Mouse (Mus musculus): ENCODE measurements at regions not wholly inside any gene's neighbourhood (a gene's known extent, or its start where the extent isn't known, plus 50 kb on each side); places are given as distances from the start of the nearest gene placed in this dataset.

DNA sequence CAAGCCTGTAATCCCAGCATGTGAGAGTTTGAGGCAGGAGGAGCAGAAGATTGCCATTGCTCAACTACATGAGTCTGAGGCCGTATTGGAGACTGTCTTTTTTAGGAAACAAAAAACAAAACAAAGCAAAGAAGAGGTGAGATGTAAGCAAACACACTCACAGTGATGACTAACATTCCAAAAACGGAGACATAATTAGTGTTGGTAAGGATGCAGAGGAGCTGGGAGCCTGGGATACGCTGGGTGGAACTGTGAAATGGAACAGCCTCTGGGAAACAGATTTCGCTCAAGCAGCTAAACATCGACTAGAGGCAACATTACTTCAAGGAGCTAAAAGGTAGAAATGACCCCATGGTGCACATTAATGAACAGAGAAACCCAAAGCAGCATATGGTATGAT lies 68.3 kb upstream of the Lrig1 start:
- DNase-seq (ENCODE audit: low read depth), result no peak

- no peak for DNase-seq (ENCODE audit: low read depth)
These were observed 65.8 kb upstream of the Lrig1 start for GRCm38 (mm10) chr6:94765724-94766123.

GRCm38 (mm10) chr6:94761341-94761740 lies 61.4 kb upstream of the Lrig1 start:
- DNase-seq (ENCODE audit: low read depth), result no peak

DNA sequence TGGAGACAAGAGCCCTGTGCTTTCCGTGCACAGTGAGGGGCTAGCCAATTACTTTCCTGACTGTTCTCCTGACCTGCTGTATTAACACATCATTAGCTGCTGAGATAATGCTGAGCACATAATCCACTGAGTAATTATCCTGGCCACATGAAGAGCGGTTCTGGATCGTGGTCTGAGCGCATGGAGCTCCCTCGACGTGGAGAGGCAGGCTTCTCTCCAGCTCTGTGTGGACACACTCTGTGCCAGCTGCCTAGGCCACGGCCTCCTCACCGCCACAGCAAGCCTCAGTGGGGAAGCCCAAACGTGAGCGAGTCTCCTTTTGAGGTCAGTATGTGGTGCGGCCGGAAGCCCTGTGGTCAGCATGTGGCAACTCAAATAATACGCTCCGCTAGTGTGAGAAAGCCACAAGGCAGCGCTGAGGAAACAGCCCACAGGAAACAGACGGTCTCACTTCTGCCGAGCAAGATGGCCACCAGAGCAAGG lies 60.7 kb upstream of the Lrig1 start:
- DNase-seq (ENCODE audit: low read depth), result peak; percentile 74

DNA sequence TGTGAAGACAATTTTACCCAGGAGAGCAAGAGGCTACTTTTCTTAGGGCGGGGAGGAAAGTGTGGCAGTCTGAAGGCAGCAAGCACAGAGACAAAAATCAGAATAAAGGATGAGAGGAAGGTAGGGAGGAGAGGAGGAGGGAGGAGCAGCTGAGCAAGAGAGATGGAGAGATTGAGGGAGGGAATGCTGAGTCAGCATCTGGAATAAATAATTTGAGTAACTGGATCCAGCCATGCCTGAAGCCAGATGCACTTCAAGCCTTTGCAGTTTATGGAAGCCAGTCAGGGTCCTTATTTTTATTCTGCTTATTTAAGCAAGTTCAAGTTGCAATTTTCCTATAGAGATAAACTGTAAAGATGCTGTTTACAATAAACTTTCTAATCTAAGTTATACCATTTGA lies 59.7 kb upstream of the Lrig1 start:
- DNase-seq (ENCODE audit: low read depth), result no peak

- no peak for DNase-seq (ENCODE audit: low read depth)
These were observed 56.0 kb upstream of the Lrig1 start for GRCm38 (mm10) chr6:94756006-94756405.

DNA sequence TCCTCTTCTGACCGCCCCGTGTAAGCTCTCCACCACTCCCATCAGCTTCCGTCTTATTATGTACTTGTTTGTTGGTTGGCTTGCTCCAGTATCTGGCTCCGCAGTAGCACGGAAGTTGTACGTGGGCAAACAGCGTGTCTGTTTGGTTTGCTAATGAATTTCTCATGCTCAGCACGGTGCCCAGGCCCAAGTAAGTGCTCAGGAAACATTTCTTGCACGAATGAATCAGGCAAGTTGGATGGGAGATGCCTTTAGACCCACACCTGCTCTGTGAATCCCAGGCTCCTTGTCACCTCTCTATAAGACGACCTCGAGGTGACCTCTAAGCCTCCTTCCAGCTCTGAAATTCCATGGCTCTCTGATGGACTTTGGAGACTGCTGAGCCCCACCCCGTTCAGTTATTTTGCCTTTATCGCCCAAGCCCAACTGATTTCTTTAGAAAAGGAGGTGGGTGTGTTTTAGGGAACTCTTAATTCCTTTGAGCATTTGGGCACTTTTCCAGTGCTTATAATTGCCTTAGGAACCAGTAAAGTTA lies 55.4 kb upstream of the Lrig1 start:
- no peak for DNase-seq (ENCODE audit: low read depth)

DNA sequence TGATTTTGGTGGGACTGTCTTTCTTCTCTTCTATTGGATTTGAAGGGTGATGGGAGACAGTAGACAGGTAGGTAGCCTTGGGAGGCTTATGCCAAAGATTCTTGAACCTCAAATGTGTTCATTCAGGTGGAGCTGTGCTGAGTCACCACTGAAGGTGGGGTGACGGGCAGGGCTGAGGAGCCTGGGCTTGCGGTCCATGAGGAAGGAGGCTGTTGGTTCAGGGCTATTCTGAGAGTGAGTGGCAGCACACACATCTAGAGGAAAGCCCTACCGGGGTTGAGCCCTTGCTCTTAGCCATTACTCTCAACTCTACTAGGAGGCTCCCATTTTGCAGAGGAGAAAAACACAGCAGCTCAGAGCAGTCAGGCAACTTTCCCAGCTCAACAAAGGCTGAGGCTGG lies 54.6 kb upstream of the Lrig1 start:
- DNase-seq (ENCODE audit: low read depth), result no peak

- DNase-seq (ENCODE audit: low read depth), result peak; percentile 46
These were observed 51.1 kb upstream of the Lrig1 start for GRCm38 (mm10) chr6:94751101-94751440.

DNA sequence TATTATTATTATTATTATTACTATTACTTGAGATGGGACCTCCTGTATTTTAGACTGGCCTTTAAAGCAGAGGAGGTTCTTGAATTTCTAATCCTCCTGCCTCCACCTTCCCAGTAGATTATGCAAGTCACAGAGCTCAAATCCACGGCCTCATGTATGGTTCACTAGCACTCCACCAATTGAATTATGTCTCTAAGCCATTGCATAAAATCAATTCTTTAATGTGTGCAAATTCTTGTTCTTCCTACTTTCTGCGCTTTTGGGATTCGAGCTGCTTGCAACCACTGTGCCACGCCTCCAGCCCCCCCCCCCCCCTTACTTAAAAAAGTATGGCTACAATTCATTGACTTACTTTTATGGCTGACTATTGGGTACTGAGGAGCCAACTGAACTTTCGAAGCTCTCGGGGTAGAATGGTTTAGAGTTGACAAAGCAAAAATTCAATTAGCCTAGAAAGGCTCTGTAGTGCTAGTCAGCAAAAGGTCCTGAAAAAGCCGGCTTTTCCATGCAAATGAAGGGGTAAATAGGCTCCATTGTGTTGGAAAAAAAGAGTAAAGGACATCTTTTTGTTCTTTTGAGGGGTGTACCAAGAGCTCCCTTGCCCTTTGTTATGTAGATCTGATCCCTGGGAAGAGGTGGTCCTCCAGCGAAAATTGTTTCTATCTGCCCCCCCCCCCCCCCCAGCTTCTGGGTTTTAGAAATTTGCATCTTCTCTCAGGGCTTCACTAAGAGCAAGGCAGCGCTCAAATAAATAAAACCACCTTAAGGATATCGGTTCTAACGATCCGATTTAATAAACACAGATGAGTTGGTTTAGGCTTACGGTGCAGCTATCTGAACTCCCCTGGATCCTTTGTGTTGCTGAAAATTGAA lies 50.5 kb upstream of the Lrig1 start:
- no peak for DNase-seq (ENCODE audit: low read depth)
